Mouse (Mus musculus) liver, postnatal 0 days (tissue): ENCODE measurements at regions not wholly inside any gene's neighbourhood (a gene's known extent, or its start where the extent isn't known, plus 50 kb on each side); places are given as distances from the start of the nearest gene placed in this dataset.

Source experiments
- CTCF ChIP-seq: sonication (generic); IDR thresholded peaks from 2 replicates; pipeline ENCODE4 v1.5.1; 2016; ENCODE audit warnings: antibody characterized with exemption, low read depth
- EP300 ChIP-seq: IDR thresholded peaks from 2 replicates; pipeline ENCODE4 v1.6.1; 2016; ENCODE audit warnings: antibody characterized with exemption, low read depth, mild to moderate bottlenecking

DNA sequence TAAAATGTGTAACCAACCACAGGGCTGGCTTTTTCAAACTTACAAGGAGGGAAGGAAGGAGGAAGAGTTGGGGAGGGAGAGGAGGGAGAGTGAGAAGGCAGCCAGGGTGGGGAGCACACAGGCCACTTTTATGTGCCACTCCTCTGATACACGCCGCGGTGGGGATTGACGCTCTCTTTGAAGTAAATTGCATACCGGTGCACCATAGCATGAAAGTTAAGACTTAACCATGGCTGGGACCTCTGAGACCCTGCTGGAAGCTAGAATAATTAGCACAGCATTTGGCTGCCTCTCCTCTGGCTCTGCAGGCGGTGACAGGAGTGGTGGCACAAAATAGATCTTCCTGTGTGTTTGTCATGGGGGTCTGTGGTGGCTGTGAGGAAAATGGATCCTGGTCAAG lies 380.7 kb downstream of the H2al1j start:
- TF ChIP-seq CTCF: no peak
- TF ChIP-seq EP300: no peak
